Mouse (Mus musculus) MEL (cell line): ENCODE data around the gene Adam17. TPM values are rescaled to one million over a fixed set of nuclear protein-coding genes. Genes with fewer than 3 reads are reported as not detected.

Experiments
- DNase-seq: peaks from one replicate; pipeline ENCODE4 v3.0.0; 2011; ENCODE audit warnings: low read depth, low spot score
- H3K27ac ChIP-seq: 2 replicates; pipeline ENCODE4 v1.5.1; 2012; ENCODE audit warnings: low read depth, mild to moderate bottlenecking, control low read depth, low read length, moderate library complexity; ENCODE audit not compliant: control insufficient read depth
- H3K27me3 ChIP-seq, 2 experiments: fragments of 150-350 bp in 1 of 2; sonication (generic) in 1 of 2; 2 replicates each; pipeline ENCODE4 v1.6.1; 2012; ENCODE audit warnings: low read length in 2 of 2, mild to moderate bottlenecking in 2 of 2, improper control_type of control experiment in 1 of 2, moderate library complexity in 1 of 2; ENCODE audit not compliant: insufficient read depth in 2 of 2, control insufficient read depth in 1 of 2
- H3K36me3 ChIP-seq, 2 experiments: 2 replicates each; pipeline ENCODE4 v1.6.1; 2012 to 2014; ENCODE audit warnings: low read length in 2 of 2, improper control_type of control experiment in 1 of 2, inconsistent platforms in 1 of 2, mild to moderate bottlenecking in 1 of 2; ENCODE audit not compliant: insufficient read depth in 2 of 2, control insufficient read depth in 1 of 2
- H3K4me1 ChIP-seq, 2 experiments: fragments of 150-350 bp in 1 of 2; sonication (generic) in 1 of 2; 2 replicates each; pipeline ENCODE4 v1.6.1; 2012; ENCODE audit warnings: low read length in 2 of 2, improper control_type of control experiment in 1 of 2, mild to moderate bottlenecking in 1 of 2; ENCODE audit not compliant: insufficient read depth in 2 of 2, control insufficient read depth in 1 of 2
- H3K4me3 ChIP-seq, 2 experiments: fragments of 150-350 bp in 1 of 2; sonication (generic) in 1 of 2; 2 replicates each; pipeline ENCODE4 v1.5.1; 2012; ENCODE audit warnings: low read depth in 2 of 2, low read length in 2 of 2, mild to moderate bottlenecking in 2 of 2, moderate library complexity in 2 of 2, control low read depth in 1 of 2, improper control_type of control experiment in 1 of 2; ENCODE audit not compliant: control insufficient read depth in 1 of 2, insufficient read depth in 1 of 2
- H3K79me2 ChIP-seq: 2 replicates; pipeline ENCODE4 v1.6.1; 2012; ENCODE audit warnings: mild to moderate bottlenecking, low read length, moderate library complexity; ENCODE audit not compliant: control insufficient read depth, poor library complexity, insufficient read depth
- H3K9ac ChIP-seq: 2 replicates; pipeline ENCODE4 v1.6.1; 2012; ENCODE audit warnings: low read depth, mild to moderate bottlenecking, control low read depth, low read length, moderate library complexity; ENCODE audit not compliant: control insufficient read depth, poor library complexity, severe bottlenecking
- H3K9me3 ChIP-seq: fragments of 150-350 bp; sonication (generic); replicated peaks from 2 replicates; pipeline ENCODE4 v1.6.1; 2012; ENCODE audit warnings: mild to moderate bottlenecking, low read length, improper control_type of control experiment, moderate library complexity; ENCODE audit not compliant: insufficient read depth
- BHLHE40 ChIP-seq: IDR thresholded peaks from 2 replicates; pipeline ENCODE4 v1.6.1; 2012; ENCODE audit warnings: low read depth, mild to moderate bottlenecking, inconsistent platforms, low read length, improper control_type of control experiment, borderline replicate concordance
- JUND ChIP-seq: IDR thresholded peaks from 2 replicates; pipeline ENCODE4 v1.6.1; 2011; ENCODE audit warnings: low read depth, mild to moderate bottlenecking, improper control_type of control experiment, low read length
- KAT2A ChIP-seq: conservative IDR thresholded peaks from 2 replicates; pipeline ENCODE4 v1.6.1; 2012; ENCODE audit warnings: low read depth, low read length, improper control_type of control experiment, inconsistent platforms
- MAX ChIP-seq: IDR thresholded peaks from 2 replicates; pipeline ENCODE4 v1.6.1; 2011; ENCODE audit warnings: low read length, improper control_type of control experiment
- MAZ ChIP-seq: IDR thresholded peaks from 2 replicates; pipeline ENCODE4 v1.6.1; 2012; ENCODE audit warnings: low read depth, mild to moderate bottlenecking, inconsistent platforms, low read length, improper control_type of control experiment
- MEF2A ChIP-seq: IDR thresholded peaks from 2 replicates; pipeline ENCODE4 v1.6.1; 2014; ENCODE audit warnings: low read depth, mild to moderate bottlenecking, inconsistent platforms, low read length, improper control_type of control experiment; ENCODE audit not compliant: poor library complexity, insufficient replicate concordance, severe bottlenecking; ENCODE audit errors: extremely low read depth
- NRF1 ChIP-seq: IDR thresholded peaks from 2 replicates; pipeline ENCODE4 v1.6.1; 2014; ENCODE audit warnings: low read depth, mild to moderate bottlenecking, inconsistent platforms, low read length, improper control_type of control experiment, moderate library complexity; ENCODE audit not compliant: poor library complexity, insufficient read depth, severe bottlenecking
- POLR2AphosphoS2 ChIP-seq: IDR thresholded peaks from 2 replicates; pipeline ENCODE4 v1.6.1; 2011; ENCODE audit warnings: low read length, improper control_type of control experiment
- RAD21 ChIP-seq: IDR thresholded peaks from 2 replicates; pipeline ENCODE4 v1.6.1; 2011; ENCODE audit warnings: mild to moderate bottlenecking, low read depth, low read length, improper control_type of control experiment
- RCOR1 ChIP-seq: IDR thresholded peaks from 2 replicates; pipeline ENCODE4 v1.6.1; 2012; ENCODE audit warnings: low read depth, mild to moderate bottlenecking, inconsistent platforms, low read length, improper control_type of control experiment
- SIN3A ChIP-seq: IDR thresholded peaks from 2 replicates; pipeline ENCODE4 v1.6.1; 2012; ENCODE audit warnings: low read length, improper control_type of control experiment, inconsistent platforms
- SMC3 ChIP-seq: IDR thresholded peaks from 2 replicates; pipeline ENCODE4 v1.6.1; 2011; ENCODE audit warnings: low read depth, low read length, improper control_type of control experiment
- TAL1 ChIP-seq: IDR thresholded peaks from 2 replicates; pipeline ENCODE4 v1.6.1; 2012; ENCODE audit warnings: mild to moderate bottlenecking, inconsistent platforms, low read length, moderate library complexity, mixed read lengths
- TCF12 ChIP-seq: IDR thresholded peaks from 2 replicates; pipeline ENCODE4 v1.6.1; 2014; ENCODE audit warnings: low read depth, mild to moderate bottlenecking, inconsistent platforms, low read length, improper control_type of control experiment, moderate library complexity
- UBTF ChIP-seq: IDR thresholded peaks from 2 replicates; pipeline ENCODE4 v1.6.1; 2012; ENCODE audit warnings: low read depth, mild to moderate bottlenecking, inconsistent platforms, low read length, improper control_type of control experiment, moderate library complexity, borderline replicate concordance; ENCODE audit not compliant: insufficient read depth
- USF1 ChIP-seq: IDR thresholded peaks from 2 replicates; pipeline ENCODE4 v1.6.1; 2014; ENCODE audit warnings: low read depth, mild to moderate bottlenecking, inconsistent platforms, low read length, improper control_type of control experiment, moderate library complexity
- USF2 ChIP-seq, 2 experiments: IDR thresholded peaks; 2 replicates each; pipeline ENCODE4 v1.6.1; 2011 to 2012; ENCODE audit warnings: improper control_type of control experiment in 2 of 2, low read length in 2 of 2, borderline replicate concordance in 1 of 2, inconsistent platforms in 1 of 2, low read depth in 1 of 2, mild to moderate bottlenecking in 1 of 2; ENCODE audit not compliant: insufficient read depth in 1 of 2
- ZC3H11A ChIP-seq: IDR thresholded peaks from 2 replicates; pipeline ENCODE4 v1.6.1; 2012; ENCODE audit warnings: low read depth, mild to moderate bottlenecking, inconsistent platforms, low read length, improper control_type of control experiment
- ZMIZ1 ChIP-seq: IDR thresholded peaks from 2 replicates; pipeline ENCODE4 v1.6.1; 2012; ENCODE audit warnings: low read depth, mild to moderate bottlenecking, inconsistent platforms, low read length, improper control_type of control experiment, moderate library complexity
- polyA plus RNA-seq, 2 experiments: library from polyadenylated mRNA; stranded (reverse) in 1 of 2; unstranded in 1 of 2; fragments of >175 nt in 1 of 2; fragments of >200 nt in 1 of 2; gene quantifications; 2 replicates each; pipeline versions ENCODE4 v1.2.1 to v1.2.4; 2012; ENCODE audit warnings: low replicate concordance in 2 of 2, low read depth in 1 of 2; ENCODE audit not compliant: insufficient read length in 2 of 2, insufficient read depth in 1 of 2, missing spikeins in 1 of 2
- total RNA-seq: library from RNA; depleted of rRNA; stranded (reverse); fragments of 300-350 nt; gene quantifications from 2 replicates; pipeline ENCODE4 v1.2.3, GENCODE M21; 2012

Gene Adam17
- total and polyA plus RNA-seq, 3 experiments, result 12.9 to 14.2 TPM; not detected in 1

DNA sequence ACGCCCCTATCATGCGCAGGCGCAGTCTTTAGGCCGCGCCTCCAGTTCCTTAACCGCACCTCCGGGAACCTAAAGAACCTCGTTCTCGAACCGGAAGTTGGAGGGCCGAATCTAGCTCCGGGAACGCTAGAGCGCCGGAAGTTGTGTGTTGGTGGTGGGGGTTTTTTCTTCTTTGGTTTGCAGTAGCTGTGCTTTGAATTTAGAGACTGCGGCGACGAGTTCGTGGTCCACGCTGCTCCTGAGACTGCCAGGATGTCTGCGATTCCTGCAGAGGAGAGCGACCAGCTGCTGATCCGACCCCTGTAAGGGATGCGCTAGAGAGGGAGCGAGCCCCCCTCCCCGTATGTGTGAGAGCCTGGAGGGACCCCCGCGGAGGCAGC, 87.2 kb downstream of the Adam17 start, which contains the start of gene Itgb1bp1 (continued):
- TF ChIP-seq SMC3, result no peak
- no peak for TF ChIP-seq MAX
- no peak for TF ChIP-seq ZMIZ1
- no peak for TF ChIP-seq UBTF
- peak; percentile 48; the same call in 1 of the 2 replicates for TF ChIP-seq KAT2A
- TF ChIP-seq ZC3H11A, result no peak
- TF ChIP-seq USF1, result no peak; the same call in 1 of the 2 replicates
- 0 out of 2 replicates have a peak, but pooled peaks have one; percentile 28 for TF ChIP-seq MAZ
- no peak for TF ChIP-seq POLR2AphosphoS2
- TF ChIP-seq RAD21, result no peak
- TF ChIP-seq BHLHE40, result no peak
- TF ChIP-seq USF2 (IDR thresholded peaks at IDR 0.05; ENCODE audit: borderline replicate concordance in 1 of 2, insufficient read depth in 1 of 2, low read depth in 1 of 2, low read length in 2 of 2), result no peak
- TF ChIP-seq, all 39 proteins: peak for 12

DNA sequence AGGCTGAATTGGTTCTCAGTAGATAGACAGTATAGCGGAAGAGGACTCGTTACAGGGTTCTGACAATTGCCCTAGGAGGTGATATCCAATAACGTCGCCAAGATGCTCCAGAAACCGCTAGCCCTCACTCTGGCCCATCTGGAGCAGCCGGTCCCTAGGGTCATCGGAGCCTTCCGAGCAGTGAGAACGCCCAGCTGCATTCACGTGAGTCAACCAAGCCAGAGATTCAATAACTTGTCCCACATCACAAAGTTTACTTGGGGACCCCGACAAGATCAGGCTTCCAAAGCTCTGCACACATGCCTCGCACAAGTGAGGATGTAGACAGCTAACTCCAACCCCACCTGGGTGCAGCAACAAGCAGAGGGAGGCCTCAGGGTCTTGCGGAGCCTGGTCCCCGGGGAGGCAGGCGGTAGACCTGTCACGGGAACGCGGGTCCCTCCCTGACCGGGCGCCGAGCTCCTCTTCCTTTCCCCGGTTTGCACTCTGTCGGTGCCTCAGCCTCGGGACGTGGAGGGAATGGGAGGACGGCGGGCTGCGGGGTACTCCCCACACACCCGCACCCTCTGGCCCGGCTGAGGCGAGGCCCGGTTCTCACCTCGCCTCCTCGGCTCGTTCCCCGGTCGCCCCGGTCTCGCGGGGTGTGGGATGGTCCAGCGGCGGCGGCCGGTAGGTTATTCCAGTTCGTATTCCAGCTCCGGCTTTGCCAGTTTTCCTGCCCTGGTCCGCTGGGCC, 87.8 kb downstream of the Adam17 start:
- Histone ChIP-seq H3K4me1 (peaks cover 0 to 16% of the 10 kb centered on the region in 2 experiments; a peak in 3 of 4 replicates), H3K9ac (peak overlapping the region; percentile 81), H3K27me3 (no peaks in the 10 kb centered on the region), H3K79me2 (peaks cover 23% of the 10 kb centered on the region), H3K36me3 (peaks cover 0 to 9% of the 10 kb centered on the region in 2 experiments; a peak in 2 of 4 replicates), H3K9me3 (no peaks in the 10 kb centered on the region), H3K27ac (peak overlapping the region; percentile 29), H3K4me3 (peak overlapping the region; percentile 70 to 82)
- TF ChIP-seq JUND, result no peak
- no peak for TF ChIP-seq RCOR1
- 0 out of 2 replicates have a peak, but pooled peaks have one; percentile 80 for TF ChIP-seq SIN3A
- no peak for DNase-seq

DNA sequence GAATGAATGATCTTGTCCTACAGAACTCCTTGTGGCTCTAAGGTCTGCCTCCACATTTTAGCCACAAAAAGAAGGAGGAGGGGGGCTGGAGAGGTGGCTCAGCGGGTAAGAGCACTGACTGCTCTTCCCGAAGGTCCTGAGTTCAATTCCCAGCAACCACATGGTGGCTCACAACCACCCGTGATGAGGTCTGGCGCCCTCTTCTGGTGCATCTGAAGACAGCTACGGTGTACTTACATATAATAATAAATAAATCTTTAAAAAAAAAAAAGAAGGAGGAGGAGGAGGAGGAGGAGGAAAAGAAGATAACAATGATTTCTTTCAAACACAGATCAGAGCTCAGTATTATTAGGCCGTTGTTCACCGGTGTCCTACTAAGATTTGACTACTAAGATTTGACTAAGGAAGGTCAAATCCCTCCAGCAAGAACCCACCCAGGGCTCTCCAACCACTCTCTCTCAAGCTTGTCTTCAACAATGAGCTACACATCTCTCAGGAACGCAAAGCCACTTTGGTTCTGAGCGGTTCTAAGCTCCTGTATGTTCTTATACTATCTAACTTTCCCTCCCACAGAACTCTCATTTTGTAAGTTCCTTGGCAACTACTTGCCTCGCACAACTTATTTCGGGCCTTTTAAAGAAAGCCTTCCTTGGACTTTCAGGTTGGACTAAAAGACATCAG, 88.5 kb downstream of the Adam17 start, which contains the start of gene Cpsf3:
Gene Cpsf3 (plus strand): TSS at position 631 of the 681 bp plus-strand sequence.
- H3K79me2 ChIP-seq, result peaks cover 23% of the 10 kb centered on the region
- peaks cover 0 to 14% of the 10 kb centered on the region in 2 experiments; a peak in 3 of 4 replicates for H3K4me1 ChIP-seq
- peak within 1 kb of the TSS; percentile 80 to 94 for H3K4me3 ChIP-seq
- no peaks in the 10 kb centered on the region for H3K27me3 ChIP-seq
- peak within 1 kb of the TSS; percentile 96 for H3K9ac ChIP-seq
- no peak for TF ChIP-seq TCF12
- no peak for TF ChIP-seq NRF1
- TF ChIP-seq ZMIZ1, result no peak
- no peak for TF ChIP-seq TAL1
- no peak for TF ChIP-seq MEF2A
- no peak for TF ChIP-seq SIN3A
- no peaks in the 10 kb centered on the region for H3K9me3 ChIP-seq
- H3K27ac ChIP-seq, result peak within 1 kb of the TSS; percentile 92
- peaks cover 0 to 9% of the 10 kb centered on the region in 2 experiments; a peak in 2 of 4 replicates for H3K36me3 ChIP-seq
- DNase-seq, result no peak
